Mouse (Mus musculus) erythroblast, embryonic 14.5 days (primary cell): ENCODE results near the gene Hsd3b1. TPM values are rescaled to one million over a fixed set of nuclear protein-coding genes. Genes with fewer than 3 reads are reported as not detected.
"Not testable (repeated sequence)": the region's sequence is repeated elsewhere in the genome, so short reads cannot be mapped to it uniquely, and the experiment has no call there.

Experiments
- H3K27me3 ChIP-seq: 2 replicates; pipeline ENCODE4 v1.6.1; 2012; ENCODE audit warnings: inconsistent platforms; ENCODE audit not compliant: control insufficient read depth
- H3K36me3 ChIP-seq: 2 replicates; pipeline ENCODE4 v1.6.1; 2012; ENCODE audit warnings: mild to moderate bottlenecking, inconsistent platforms; ENCODE audit not compliant: control insufficient read depth
- H3K4me1 ChIP-seq: 2 replicates; pipeline ENCODE4 v1.6.1; 2012; ENCODE audit warnings: inconsistent platforms; ENCODE audit not compliant: control insufficient read depth
- H3K4me3 ChIP-seq: replicated peaks from 2 replicates; pipeline ENCODE3; 2012; ENCODE audit warnings: moderate library complexity, mild to moderate bottlenecking, inconsistent platforms
- H3K9me3 ChIP-seq: 2 replicates; pipeline ENCODE4 v1.6.1; 2012; ENCODE audit warnings: low read length, inconsistent platforms, mixed read lengths; ENCODE audit not compliant: control insufficient read depth
- GATA1 ChIP-seq: IDR thresholded peaks from 2 replicates; pipeline ENCODE4 v1.6.1; 2012; ENCODE audit warnings: low read length, inconsistent platforms, mixed read lengths
- TAL1 ChIP-seq: IDR thresholded peaks from 3 replicates; pipeline ENCODE4 v1.6.1; 2012; ENCODE audit warnings: low read length, inconsistent platforms, mixed read lengths
- polyA plus RNA-seq: library from polyadenylated mRNA; stranded (reverse); fragments of >175 nt; gene quantifications from 2 replicates; pipeline ENCODE4 v1.2.3, GENCODE M21; 2012

Hsd3b1 gene
- polyA plus RNA-seq, 1 experiment: 0.15 TPM

DNA sequence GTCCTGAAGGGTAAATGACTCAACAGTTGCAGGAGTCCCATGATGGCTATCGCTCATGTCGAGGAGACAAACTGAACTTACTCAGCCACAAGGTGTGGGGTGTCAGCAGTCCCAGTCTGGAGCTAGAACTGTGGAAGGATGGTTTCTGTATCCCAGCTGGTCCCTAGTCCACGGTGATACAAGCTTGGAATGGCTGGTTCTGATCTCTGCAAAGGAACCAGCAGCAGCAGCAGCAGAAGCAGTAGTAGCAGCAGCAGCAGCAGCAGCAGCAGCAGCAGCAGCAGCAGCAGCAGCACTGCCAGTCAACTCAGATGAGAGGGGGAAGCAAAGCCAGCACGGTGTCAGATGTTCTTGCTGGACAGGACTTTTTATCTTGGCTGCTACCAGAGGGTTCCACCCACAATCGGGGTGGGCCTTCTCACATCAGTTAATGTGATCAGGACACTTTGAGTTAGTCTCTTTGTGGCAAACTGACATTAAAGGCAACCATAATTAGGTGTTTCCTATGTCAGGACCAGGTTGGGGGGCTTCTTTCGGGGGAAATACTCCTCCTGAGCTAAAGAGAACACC lies 45.4 kb downstream of the Hsd3b1 start, which contains the start of gene Hsd3b6:
Gene Hsd3b6, minus strand, starts transcription at position 343 of the 570 bp plus-strand sequence.
- peak within 1 kb of the TSS; percentile 44 for H3K4me3 ChIP-seq
- H3K27me3 ChIP-seq: peaks cover 4% of the 10 kb centered on the region
- H3K9me3 ChIP-seq: no peaks in the 10 kb centered on the region
- TF ChIP-seq GATA1 (no peak), TAL1 (no peak)
- peaks cover 35% of the 10 kb centered on the region for H3K4me1 ChIP-seq
- no peaks in the 10 kb centered on the region for H3K36me3 ChIP-seq

DNA sequence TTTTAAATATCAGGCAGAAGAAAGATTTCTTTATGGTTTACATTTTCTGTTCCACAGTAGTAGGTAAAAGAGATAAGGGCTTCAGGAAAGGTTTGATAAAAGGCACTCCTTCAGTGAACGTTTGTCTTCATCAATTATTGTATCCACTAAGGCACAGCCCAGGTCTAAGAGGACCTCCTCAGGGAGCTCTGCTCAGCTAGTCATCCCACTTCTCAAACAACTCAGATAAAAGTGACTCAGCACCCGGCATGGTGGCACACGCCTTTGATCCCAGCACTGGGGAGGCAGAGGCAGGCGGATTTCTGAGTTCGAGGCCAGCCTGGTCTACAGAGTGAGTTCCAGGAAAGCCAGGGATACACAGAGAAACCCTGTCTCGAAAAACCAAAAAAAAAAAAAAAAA lies 46.9 kb downstream of the Hsd3b1 start:
- H3K4me3 ChIP-seq: peak overlapping the region; percentile 20
- not testable (repeated sequence) for H3K9me3 ChIP-seq, H3K27me3 ChIP-seq, H3K36me3 ChIP-seq
- H3K4me1 ChIP-seq: peaks cover 31% of the 10 kb centered on the region

DNA sequence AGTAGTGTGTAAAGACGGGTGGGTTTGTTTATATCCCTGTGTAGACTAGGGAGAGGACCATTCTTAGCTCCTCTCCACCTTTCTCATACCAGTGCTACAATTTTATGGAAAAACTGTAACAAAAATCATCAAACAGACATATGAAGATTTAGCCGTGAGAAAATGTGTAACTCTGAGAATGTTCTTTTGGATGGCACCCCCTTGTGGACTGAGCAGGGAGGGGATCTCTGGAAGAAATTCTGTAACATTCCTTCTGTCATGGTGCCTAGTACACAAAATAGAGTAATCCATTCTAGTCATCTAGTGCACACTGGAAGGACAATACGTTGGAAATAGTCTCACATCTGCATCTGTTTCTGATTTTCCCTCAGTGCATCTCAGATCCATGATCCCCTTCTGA lies 54.6 kb downstream of the Hsd3b1 start:
- H3K27me3 ChIP-seq, H3K4me1 ChIP-seq, H3K9me3 ChIP-seq, H3K36me3 ChIP-seq, H3K4me3 ChIP-seq: not testable (repeated sequence)

Other genes with a start within 250 kb of the Hsd3b1 start
- not detected in 2 replicates for gene Hsd3b5, start 229.5 kb downstream of the Hsd3b1 start, polyA plus RNA-seq
- not detected in 2 replicates for gene Hsd3b2, start 135.3 kb downstream of the Hsd3b1 start, polyA plus RNA-seq
- gene Hsd3b3, start 96.7 kb downstream of the Hsd3b1 start, polyA plus RNA-seq: not detected in 2 replicates
- 0.33 and 0.63 TPM in 2 replicates for gene Hsd3b6, start 45.4 kb downstream of the Hsd3b1 start, polyA plus RNA-seq
- gene Hao2, start 33.4 kb upstream of the Hsd3b1 start, polyA plus RNA-seq: not detected in 2 replicates